Mouse (Mus musculus) olfactory bulb, adult 2 months (tissue): ENCODE results near the gene Kazn.

Experiments
- CTCF ChIP-seq: fragments of 200-500 bp; IDR thresholded peaks from 2 replicates; pipeline ENCODE4 v1.5.1; 2012; ENCODE audit warnings: low read depth, mild to moderate bottlenecking, low read length, moderate library complexity; ENCODE audit not compliant: insufficient read depth
- POLR2A ChIP-seq: fragments of 200-500 bp; IDR thresholded peaks from 2 replicates; pipeline ENCODE4 v1.6.1; 2012; ENCODE audit warnings: mild to moderate bottlenecking, low read depth, low read length, moderate library complexity; ENCODE audit not compliant: insufficient read depth

- TF ChIP-seq CTCF = no peak
- no peak for TF ChIP-seq POLR2A
These were observed 67.3 kb downstream of the Kazn start for GRCm38 (mm10) chr4:142171788-142172497.
